Mouse (Mus musculus): ENCODE data around the gene Hacd4. TPM values are rescaled to one million over a fixed set of nuclear protein-coding genes. Genes with fewer than 3 reads are reported as not detected.
A peak's percentile ranks its signal among the peaks of the same experiment; 100 is the strongest.

Gene Hacd4
- polyA plus RNA-seq, 1 experiment from 2014 or later, result 4.2 TPM

GRCm38 (mm10) chr4:88438990-88439329 lies 232 bp upstream of the Hacd4 start:
- 15% methylated on average over 4 of the region's 4 CpGs for WGBS

GRCm38 (mm10) chr4:88437917-88438316 lies 811 bp downstream of the Hacd4 start:
- peaks cover 9% of the 10 kb centered on the region for H3K4me1 ChIP-seq (ENCODE audit: control insufficient read depth, insufficient read depth, low read depth, low read length)
- H3K9me3 ChIP-seq (ENCODE audit: control insufficient read depth, low read length), result no peaks in the 10 kb centered on the region
- H3K36me3 ChIP-seq (ENCODE audit: control insufficient read depth, insufficient read depth, low read length), result no peaks in the 10 kb centered on the region
- peak overlapping the region; percentile 57 for H3K4me2 ChIP-seq (ENCODE audit: low read length)
- no peak for ATAC-seq
- no peak overlapping the region for H3K9ac ChIP-seq (ENCODE audit: low read depth, low read length)
- no peak overlapping the region for H3K27ac ChIP-seq (ENCODE audit: low read depth, low read length)
- H3K4me3 ChIP-seq (ENCODE audit: low read length), result no peak overlapping the region
- no peaks in the 10 kb centered on the region for H3K27me3 ChIP-seq (replicated peaks; ENCODE audit: control insufficient read depth, insufficient read depth, low read length)
- WGBS, result 50% methylated on average over 2 of the region's 2 CpGs

More at GRCm38 (mm10) chr4:88438990-88439329, 232 bp upstream of the Hacd4 start:
- H3K4me1 ChIP-seq (ENCODE audit: control insufficient read depth, insufficient read depth, low read depth, low read length), result peaks cover 9% of the 10 kb centered on the region
- no peak overlapping the region for H3K27ac ChIP-seq (ENCODE audit: low read depth, low read length)
- no peaks in the 10 kb centered on the region for H3K27me3 ChIP-seq (replicated peaks; ENCODE audit: control insufficient read depth, insufficient read depth, low read length)
- H3K9me3 ChIP-seq (ENCODE audit: control insufficient read depth, low read length), result no peaks in the 10 kb centered on the region
- H3K4me2 ChIP-seq (ENCODE audit: low read length), result peak overlapping the region; percentile 57
- no peaks in the 10 kb centered on the region for H3K36me3 ChIP-seq (ENCODE audit: control insufficient read depth, insufficient read depth, low read length)
- ATAC-seq, result peak; percentile 63; the same call in 1 of the 2 replicates
- peak overlapping the region; percentile 36; the same call in 1 of the 2 replicates for H3K9ac ChIP-seq (ENCODE audit: low read depth, low read length)
- H3K4me3 ChIP-seq (ENCODE audit: low read length), result peak overlapping the region; percentile 33

GRCm38 (mm10) chr4:88437166-88437565 lies 1.6 kb downstream of the Hacd4 start:
- Histone ChIP-seq H3K27me3 (replicated peaks; ENCODE audit: control insufficient read depth, insufficient read depth, low read length) (no peaks in the 10 kb centered on the region), H3K27ac (ENCODE audit: low read depth, low read length) (no peak overlapping the region), H3K9me3 (ENCODE audit: control insufficient read depth, low read length) (no peaks in the 10 kb centered on the region), H3K4me3 (ENCODE audit: low read length) (no peak overlapping the region), H3K36me3 (ENCODE audit: control insufficient read depth, insufficient read depth, low read length) (no peaks in the 10 kb centered on the region), H3K4me2 (ENCODE audit: low read length) (no peak overlapping the region), H3K9ac (ENCODE audit: low read depth, low read length) (no peak overlapping the region), H3K4me1 (ENCODE audit: control insufficient read depth, insufficient read depth, low read depth, low read length) (peaks cover 9% of the 10 kb centered on the region)
- ATAC-seq, result no peak
- WGBS, result 87% methylated on average over 3 of the region's 3 CpGs

DNA sequence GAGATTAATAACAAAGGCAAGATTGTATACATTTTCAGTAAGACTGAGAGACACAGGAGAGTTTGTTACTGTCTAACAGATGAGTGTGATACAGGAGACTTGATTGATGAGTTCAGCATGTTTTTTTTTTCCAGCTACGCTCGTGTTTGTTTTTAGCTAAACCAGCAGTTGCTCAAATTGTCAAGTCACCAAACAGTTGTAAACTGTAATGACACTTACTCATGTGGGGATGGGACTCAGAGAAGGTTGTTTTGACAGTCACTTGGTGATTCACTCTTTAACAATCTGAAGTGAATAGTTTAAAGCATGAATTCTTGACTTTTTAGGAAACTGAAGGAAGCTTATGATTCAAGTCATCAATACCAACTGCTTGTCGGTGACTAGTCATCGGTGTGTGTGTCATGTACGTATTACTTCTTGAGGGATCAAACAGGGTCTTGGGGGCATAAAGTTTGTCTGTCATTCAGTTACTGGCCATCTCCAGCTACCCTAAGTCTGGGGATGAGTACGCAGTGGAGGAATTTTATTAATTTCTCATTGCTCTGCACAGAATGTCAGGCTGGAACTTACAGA lies 2.0 kb downstream of the Hacd4 start:
- no peaks in the 10 kb centered on the region for H3K27me3 ChIP-seq (replicated peaks; ENCODE audit: control insufficient read depth, insufficient read depth, low read length)
- H3K4me1 ChIP-seq (ENCODE audit: control insufficient read depth, insufficient read depth, low read depth, low read length), result peaks cover 9% of the 10 kb centered on the region
- no peak overlapping the region for H3K9ac ChIP-seq (ENCODE audit: low read depth, low read length)
- 86% methylated on average over 6 of the region's 6 CpGs for WGBS
- no peak overlapping the region for H3K27ac ChIP-seq (ENCODE audit: low read depth, low read length)
- H3K4me3 ChIP-seq (ENCODE audit: low read length), result no peak overlapping the region
- no peaks in the 10 kb centered on the region for H3K36me3 ChIP-seq (ENCODE audit: control insufficient read depth, insufficient read depth, low read length)
- no peak overlapping the region for H3K4me2 ChIP-seq (ENCODE audit: low read length)
- ATAC-seq, result no peak
- H3K9me3 ChIP-seq (ENCODE audit: control insufficient read depth, low read length), result no peaks in the 10 kb centered on the region

GRCm38 (mm10) chr4:88432412-88433024 lies 6.2 kb downstream of the Hacd4 start:
- no peak overlapping the region for H3K4me3 ChIP-seq (ENCODE audit: low read length)
- H3K36me3 ChIP-seq (ENCODE audit: control insufficient read depth, insufficient read depth, low read length), result no peaks in the 10 kb centered on the region
- H3K27me3 ChIP-seq (replicated peaks; ENCODE audit: control insufficient read depth, insufficient read depth, low read length), result no peaks in the 10 kb centered on the region
- WGBS, result 83% methylated on average over 8 of the region's 8 CpGs
- H3K9ac ChIP-seq (ENCODE audit: low read depth, low read length), result no peak overlapping the region
- ATAC-seq, result no peak
- no peaks in the 10 kb centered on the region for H3K9me3 ChIP-seq (ENCODE audit: control insufficient read depth, low read length)
- no peak overlapping the region for H3K27ac ChIP-seq (ENCODE audit: low read depth, low read length)
- H3K4me2 ChIP-seq (ENCODE audit: low read length), result no peak overlapping the region
- H3K4me1 ChIP-seq (ENCODE audit: control insufficient read depth, insufficient read depth, low read depth, low read length), result no peaks in the 10 kb centered on the region

GRCm38 (mm10) chr4:88427630-88428239 lies 11.0 kb downstream of the Hacd4 start:
- H3K27me3 ChIP-seq (replicated peaks; ENCODE audit: control insufficient read depth, insufficient read depth, low read length), result no peaks in the 10 kb centered on the region
- WGBS, result 79% methylated on average over 2 of the region's 2 CpGs
- ATAC-seq, result no peak
- no peaks in the 10 kb centered on the region for H3K9me3 ChIP-seq (ENCODE audit: control insufficient read depth, low read length)
- no peak overlapping the region for H3K27ac ChIP-seq (ENCODE audit: low read depth, low read length)
- H3K4me3 ChIP-seq (ENCODE audit: low read length), result no peak overlapping the region
- no peaks in the 10 kb centered on the region for H3K4me1 ChIP-seq (ENCODE audit: control insufficient read depth, insufficient read depth, low read depth, low read length)
- H3K4me2 ChIP-seq (ENCODE audit: low read length), result no peak overlapping the region
- H3K36me3 ChIP-seq (ENCODE audit: control insufficient read depth, insufficient read depth, low read length), result no peaks in the 10 kb centered on the region
- H3K9ac ChIP-seq (ENCODE audit: low read depth, low read length), result no peak overlapping the region

GRCm38 (mm10) chr4:88424563-88424962 lies 14.2 kb downstream of the Hacd4 start:
- Histone ChIP-seq H3K27me3 (replicated peaks; ENCODE audit: control insufficient read depth, insufficient read depth, low read length) (no peaks in the 10 kb centered on the region), H3K4me2 (ENCODE audit: low read length) (no peak overlapping the region), H3K36me3 (ENCODE audit: control insufficient read depth, insufficient read depth, low read length) (no peaks in the 10 kb centered on the region), H3K9ac (ENCODE audit: low read depth, low read length) (no peak overlapping the region), H3K27ac (ENCODE audit: low read depth, low read length) (no peak overlapping the region), H3K4me1 (ENCODE audit: control insufficient read depth, insufficient read depth, low read depth, low read length) (no peaks in the 10 kb centered on the region), H3K4me3 (ENCODE audit: low read length) (no peak overlapping the region), H3K9me3 (ENCODE audit: control insufficient read depth, low read length) (no peaks in the 10 kb centered on the region)
- ATAC-seq, result no peak

- 95% methylated on average over 5 of the region's 5 CpGs for WGBS
- Histone ChIP-seq H3K36me3 (ENCODE audit: control insufficient read depth, insufficient read depth, low read length) (no peaks in the 10 kb centered on the region), H3K4me3 (ENCODE audit: low read length) (no peak overlapping the region), H3K4me1 (ENCODE audit: control insufficient read depth, insufficient read depth, low read depth, low read length) (no peaks in the 10 kb centered on the region), H3K9ac (ENCODE audit: low read depth, low read length) (no peak overlapping the region), H3K27me3 (replicated peaks; ENCODE audit: control insufficient read depth, insufficient read depth, low read length) (no peaks in the 10 kb centered on the region), H3K4me2 (ENCODE audit: low read length) (no peak overlapping the region), H3K27ac (ENCODE audit: low read depth, low read length) (no peak overlapping the region), H3K9me3 (ENCODE audit: control insufficient read depth, low read length) (no peaks in the 10 kb centered on the region)
- ATAC-seq, result no peak
Observed at GRCm38 (mm10) chr4:88419378-88419777, 19.4 kb downstream of the Hacd4 start.

GRCm38 (mm10) chr4:88415017-88415416 lies 23.7 kb downstream of the Hacd4 start:
- Histone ChIP-seq H3K4me2 (ENCODE audit: low read length) (no peak overlapping the region), H3K36me3 (ENCODE audit: control insufficient read depth, insufficient read depth, low read length) (no peaks in the 10 kb centered on the region), H3K9me3 (ENCODE audit: control insufficient read depth, low read length) (no peaks in the 10 kb centered on the region), H3K4me3 (ENCODE audit: low read length) (no peak overlapping the region), H3K27me3 (replicated peaks; ENCODE audit: control insufficient read depth, insufficient read depth, low read length) (no peaks in the 10 kb centered on the region), H3K27ac (ENCODE audit: low read depth, low read length) (no peak overlapping the region), H3K9ac (ENCODE audit: low read depth, low read length) (no peak overlapping the region), H3K4me1 (ENCODE audit: control insufficient read depth, insufficient read depth, low read depth, low read length) (no peaks in the 10 kb centered on the region)
- 30% methylated on average over 2 of the region's 2 CpGs for WGBS
- no peak for ATAC-seq

All from hindbrain, embryonic 16.5 days (tissue).